Mouse (Mus musculus) liver, embryonic 14.5 days (tissue): ENCODE results near the gene Pigb. TPM values are rescaled to one million over a fixed set of nuclear protein-coding genes. Genes with fewer than 3 reads are reported as not detected.
A peak's percentile ranks its signal among the peaks of the same experiment; 100 is the strongest.

ENCODE experiments used
- ATAC-seq: fragments of 200-750 bp; cut with Nextera tagmentation; 2 replicates; pipeline ENCODE4 v1.8.0; 2017; ENCODE audit warnings: moderate number of reproducible peaks, mild to moderate bottlenecking, moderate library complexity; ENCODE audit not compliant: insufficient read depth
- DNase-seq, 3 experiments: peaks; one replicate each; pipeline ENCODE4 v3.0.0-alpha.2; 2012 to 2013; ENCODE audit warnings: low read depth in 3 of 3, low spot score in 3 of 3
- H3K27ac ChIP-seq: fragments of 300-500 bp; sonication (generic); 2 replicates; pipeline ENCODE4 v1.5.1; 2014; ENCODE audit warnings: moderate library complexity, mild to moderate bottlenecking, control low read depth, inconsistent platforms
- H3K27me3 ChIP-seq: fragments of 300-500 bp; sonication (generic); 2 replicates; pipeline ENCODE4 v1.6.1; 2014; ENCODE audit warnings: mild to moderate bottlenecking, low read length, moderate library complexity; ENCODE audit not compliant: control insufficient read depth, insufficient read depth
- H3K36me3 ChIP-seq: fragments of 300-500 bp; sonication (generic); replicated peaks from 2 replicates; pipeline ENCODE4 v1.6.1; 2014; ENCODE audit warnings: low read depth; ENCODE audit not compliant: control insufficient read depth, insufficient read depth
- H3K4me1 ChIP-seq, 2 experiments: fragments of 200-500 bp in 1 of 2; fragments of 300-500 bp in 1 of 2; sonication (generic) in 1 of 2; replicated peaks; 2 replicates each; pipeline ENCODE4 v1.6.1; 2012 to 2014; ENCODE audit warnings: antibody characterized with exemption in 1 of 2, inconsistent platforms in 1 of 2, low read length in 1 of 2; ENCODE audit not compliant: control insufficient read depth in 2 of 2, insufficient read depth in 2 of 2
- H3K4me2 ChIP-seq: fragments of 300-500 bp; sonication (generic); 2 replicates; pipeline ENCODE4 v1.6.1; 2014; ENCODE audit warnings: low read depth, mild to moderate bottlenecking, control low read depth, moderate library complexity
- H3K4me3 ChIP-seq, 2 experiments: fragments of 200-500 bp in 1 of 2; fragments of 300-500 bp in 1 of 2; sonication (generic) in 1 of 2; 2 replicates each; pipeline ENCODE4 v1.5.1; 2012 to 2014; ENCODE audit warnings: low read depth in 2 of 2, low read length in 2 of 2, mild to moderate bottlenecking in 2 of 2, control low read depth in 1 of 2, inconsistent platforms in 1 of 2, moderate library complexity in 1 of 2; ENCODE audit not compliant: insufficient read depth in 1 of 2
- H3K9ac ChIP-seq: fragments of 300-500 bp; sonication (generic); replicated peaks from 2 replicates; pipeline ENCODE4 v1.6.1; 2014; ENCODE audit warnings: mild to moderate bottlenecking, control low read depth, moderate library complexity
- H3K9me3 ChIP-seq: fragments of 300-500 bp; sonication (generic); 2 replicates; pipeline ENCODE4 v1.6.1; 2016; ENCODE audit warnings: low read length, mixed read lengths; ENCODE audit not compliant: control insufficient read depth
- CTCF ChIP-seq: IDR thresholded peaks from 2 replicates; pipeline ENCODE4 v1.5.1; 2016; ENCODE audit warnings: antibody characterized with exemption, low read depth, control low read depth
- EP300 ChIP-seq: IDR thresholded peaks from 2 replicates; pipeline ENCODE4 v1.6.1; 2016; ENCODE audit warnings: antibody characterized with exemption, low read depth
- WGBS: fragments of 180-500 bp; shearing (Covaris S2); extraction: QIAGEN DNeasy Blood & Tissue Kit; methylation state at CpG from one replicate; pipeline ENCODE4 v1.1.7; 2014; ENCODE audit not compliant: insufficient replicate concordance; 5-methylcytosine and 5-hydroxymethylcytosine counted together
- microRNA-seq: library from miRNA; unstranded; fragments of <30 nt; microRNA quantifications from one replicate; pipeline ENCODE4, GENCODE M21; 2016
- polyA plus RNA-seq, 2 experiments: library from polyadenylated mRNA; depleted of rRNA in 1 of 2; stranded (reverse) in 1 of 2; unstranded in 1 of 2; fragments of >200 nt; fragmentation: Nextera tagmentation in 1 of 2; extraction: Ambion mirVana in 1 of 2; gene quantifications; 2 replicates each; pipeline versions ENCODE4 v1.2.1 to v1.2.3; 2012 to 2014

Gene Pigb
- polyA plus RNA-seq, 2 experiments: 4.3 to 5.2 TPM

- no peak overlapping the region for H3K9ac ChIP-seq
- 45% methylated on average over 15 of the region's 15 CpGs for WGBS
- no peaks in the 10 kb centered on the region for H3K27me3 ChIP-seq
- ATAC-seq (no peak), DNase-seq (no peak)
- no peaks in the 10 kb centered on the region for H3K9me3 ChIP-seq
- H3K36me3 ChIP-seq: no peaks in the 10 kb centered on the region
- H3K4me3 ChIP-seq: no peak overlapping the region
- no peak overlapping the region for H3K4me2 ChIP-seq
- TF ChIP-seq EP300: no peak
- no peak for TF ChIP-seq CTCF
- no peak overlapping the region for H3K27ac ChIP-seq
- peaks cover 0 to 11% of the 10 kb centered on the region in 2 experiments; a peak in 2 of 4 replicates for H3K4me1 ChIP-seq
Observed at GRCm38 (mm10) chr9:72961959-72962358, 78.2 kb downstream of the Pigb start.

- 63% methylated on average over 8 of the region's 8 CpGs for WGBS
- Histone ChIP-seq H3K9me3 (no peaks in the 10 kb centered on the region), H3K27me3 (no peaks in the 10 kb centered on the region), H3K4me1 (peaks cover 0 to 11% of the 10 kb centered on the region in 2 experiments; a peak in 2 of 4 replicates), H3K9ac (no peak overlapping the region), H3K27ac (no peak overlapping the region), H3K36me3 (no peaks in the 10 kb centered on the region), H3K4me2 (no peak overlapping the region), H3K4me3 (no peak overlapping the region)
- TF ChIP-seq EP300 (no peak), CTCF (no peak)
- no peak for DNase-seq
- ATAC-seq: no peak
Observed at GRCm38 (mm10) chr9:72961346-72961745, 78.8 kb downstream of the Pigb start.

- Histone ChIP-seq H3K27ac (no peak within 1 kb of the TSS), H3K4me1 (peaks cover 0 to 11% of the 10 kb centered on the region in 2 experiments; a peak in 2 of 4 replicates), H3K4me3 (peak within 1 kb of the TSS; percentile 71 to 97), H3K4me2 (peak within 1 kb of the TSS; percentile 72), H3K36me3 (no peaks in the 10 kb centered on the region), H3K9ac (peak within 1 kb of the TSS; percentile 56), H3K27me3 (no peaks in the 10 kb centered on the region), H3K9me3 (no peaks in the 10 kb centered on the region)
- 3% methylated on average over 43 of the region's 43 CpGs for WGBS
- DNase-seq: peak; percentile 42 to 52 (median 46)
- no peak for TF ChIP-seq EP300
- TF ChIP-seq CTCF: peak; percentile 12; the same call in 1 of the 2 replicates
- peak; percentile 67 for ATAC-seq
Observed at GRCm38 (mm10) chr9:72958521-72959450, 81.4 kb downstream of the Pigb start, which contains the start of the genes Dyx1c1 and Gm44503. Gene Dyx1c1 (plus strand): TSS chr9:72958785. Gene Gm44503 (plus strand): TSS chr9:72958852.

Small RNA genes within 50 kb of the gene (microRNA-seq; reads per million reads assigned to microRNA genes)
- gene Gm27353: not detected

Other genes with a start within 250 kb of the Pigb start
- gene Prtg, start 233.5 kb downstream of the Pigb start, polyA plus RNA-seq (2012; rRNA removed): 0.01 and 0.03 TPM in 2 replicates
- gene Prtg, start 233.5 kb downstream of the Pigb start, polyA plus RNA-seq (2014; fragmentation: Nextera tagmentation; extraction: Ambion mirVana): 0.03 and 0.04 TPM in 2 replicates
- 0.09 TPM in 2 replicates for gene Pygo1, start 114.7 kb downstream of the Pigb start, polyA plus RNA-seq (2012; rRNA removed)
- gene Pygo1, start 114.7 kb downstream of the Pigb start, polyA plus RNA-seq (2014; fragmentation: Nextera tagmentation; extraction: Ambion mirVana): 0.04 and 0.06 TPM in 2 replicates
- 0.04 and 0.15 TPM in 2 replicates for gene Dyx1c1, start 81.6 kb downstream of the Pigb start, polyA plus RNA-seq (2012; rRNA removed)
- 0.11 and 0.13 TPM in 2 replicates for gene Dyx1c1, start 81.6 kb downstream of the Pigb start, polyA plus RNA-seq (2014; fragmentation: Nextera tagmentation; extraction: Ambion mirVana)
- gene Gm44503, start 81.5 kb downstream of the Pigb start, polyA plus RNA-seq (2012; rRNA removed): not detected in 2 replicates
- not detected in 2 replicates for gene Gm44503, start 81.5 kb downstream of the Pigb start, polyA plus RNA-seq (2014; fragmentation: Nextera tagmentation; extraction: Ambion mirVana)
- 1.9 and 2.0 TPM in 2 replicates for gene Ccpg1os, start 55.0 kb downstream of the Pigb start, polyA plus RNA-seq (2012; rRNA removed)
- 2.7 and 3.0 TPM in 2 replicates for gene Ccpg1os, start 55.0 kb downstream of the Pigb start, polyA plus RNA-seq (2014; fragmentation: Nextera tagmentation; extraction: Ambion mirVana)
- gene Ccpg1, start 54.9 kb downstream of the Pigb start, polyA plus RNA-seq (2012; rRNA removed): 2.0 and 3.4 TPM in 2 replicates
- 7.8 and 8.1 TPM in 2 replicates for gene Ccpg1, start 54.9 kb downstream of the Pigb start, polyA plus RNA-seq (2014; fragmentation: Nextera tagmentation; extraction: Ambion mirVana)
- 1.8 and 2.8 TPM in 2 replicates for gene Rab27a, start 4.5 kb upstream of the Pigb start, polyA plus RNA-seq (2012; rRNA removed)
- 1.6 and 1.7 TPM in 2 replicates for gene Rab27a, start 4.5 kb upstream of the Pigb start, polyA plus RNA-seq (2014; fragmentation: Nextera tagmentation; extraction: Ambion mirVana)
- gene Khdc3, start 61.5 kb upstream of the Pigb start, polyA plus RNA-seq (2012; rRNA removed): 0.05 and 0.08 TPM in 2 replicates
- gene Khdc3, start 61.5 kb upstream of the Pigb start, polyA plus RNA-seq (2014; fragmentation: Nextera tagmentation; extraction: Ambion mirVana): not detected in 2 replicates
- gene Gm20509, start 62.1 kb upstream of the Pigb start, polyA plus RNA-seq (2012; rRNA removed): not detected in 2 replicates
- gene Gm20509, start 62.1 kb upstream of the Pigb start, polyA plus RNA-seq (2014; fragmentation: Nextera tagmentation; extraction: Ambion mirVana): not detected in 2 replicates
- 22.3 and 29.7 TPM in 2 replicates for gene Rsl24d1, start 73.0 kb upstream of the Pigb start, polyA plus RNA-seq (2012; rRNA removed)
- gene Rsl24d1, start 73.0 kb upstream of the Pigb start, polyA plus RNA-seq (2014; fragmentation: Nextera tagmentation; extraction: Ambion mirVana): 49.5 and 54.9 TPM in 2 replicates